Mouse (Mus musculus): ENCODE measurements around the gene Hgd. TPM values are rescaled to one million over a fixed set of nuclear protein-coding genes. Genes with fewer than 3 reads are reported as not detected.

Gene Hgd
- 545 TPM for polyA plus RNA-seq (2014; fragmentation: Illumina TruSeq; extraction: RNeasy Lipid Tissue Mini Kit (QIAGEN cat#74804); ENCODE audit: low read depth, low replicate concordance)

DNA sequence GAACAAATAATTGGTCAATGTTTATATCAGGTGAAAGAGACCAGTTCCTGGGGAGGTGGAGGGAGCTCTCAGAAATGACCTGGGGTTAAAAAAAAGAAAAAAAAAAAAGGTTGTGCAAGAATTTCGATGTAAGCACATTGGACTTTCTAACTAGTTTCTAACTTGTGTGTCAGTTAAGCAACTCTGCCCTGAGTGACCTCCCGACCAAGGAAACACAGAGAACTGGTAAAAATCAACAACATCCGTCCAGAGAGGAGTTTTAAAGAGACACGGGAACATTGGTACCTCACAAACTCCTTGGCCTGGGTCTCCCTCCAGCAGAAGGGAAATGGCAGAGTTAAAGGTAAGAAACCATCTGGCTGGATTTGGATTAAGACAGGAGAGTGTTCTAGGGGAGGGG, at the start of gene Hgd:
Gene Hgd (plus strand): TSS at position 160 of the 400 bp plus-strand sequence.

DNA sequence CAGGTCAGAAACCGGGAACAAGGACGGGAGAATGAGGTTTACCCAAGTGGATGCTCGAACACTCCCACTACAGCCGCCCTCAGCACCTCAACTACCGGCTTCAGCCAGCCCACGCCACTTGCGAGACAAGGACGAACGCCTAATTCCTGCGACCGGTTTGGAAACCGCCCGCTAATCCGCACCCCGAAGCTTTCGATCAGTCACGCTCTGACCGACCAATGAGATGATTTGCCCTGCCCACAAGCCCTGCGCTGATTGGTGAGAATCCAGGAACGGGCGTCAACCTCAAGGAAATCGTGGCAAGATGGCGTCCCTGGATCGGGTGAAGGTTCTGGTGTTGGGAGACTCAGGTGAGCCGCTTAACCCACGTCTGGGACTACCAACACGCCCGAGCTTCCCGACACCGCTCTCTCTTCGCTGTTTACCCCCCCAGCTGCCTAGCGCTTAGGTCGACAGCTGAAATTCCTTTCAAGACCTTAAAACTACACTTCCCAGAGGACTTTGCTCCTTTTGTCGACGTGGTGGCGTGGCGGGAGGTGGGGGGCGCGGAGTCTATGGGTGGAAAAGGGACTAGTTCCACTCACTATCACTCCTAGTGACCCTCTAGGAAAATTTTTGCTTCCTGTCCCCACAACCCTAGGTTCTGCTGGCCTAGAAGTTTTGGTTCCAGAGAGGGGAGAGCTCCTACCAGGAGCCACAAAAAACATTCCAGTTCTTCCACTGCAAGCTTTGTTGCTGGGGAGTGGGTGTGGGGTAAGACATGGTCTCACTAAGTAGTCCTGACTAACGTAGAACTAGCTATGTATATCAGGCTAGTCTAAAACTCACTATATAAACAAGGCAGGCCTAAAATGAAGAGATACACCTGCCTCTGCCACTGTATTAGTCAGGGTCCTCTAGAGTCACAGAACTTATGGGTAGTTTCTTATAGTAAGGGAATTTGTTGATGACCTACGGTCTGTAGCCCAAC, 40.1 kb upstream of the Hgd start, which contains the start of the genes Gtf2e1 and Rabl3:
Gene Gtf2e1 (minus strand): TSS at position 179 of the 970 bp plus-strand sequence.
Gene Rabl3 (plus strand): TSS at position 275 of the 970 bp plus-strand sequence.

DNA sequence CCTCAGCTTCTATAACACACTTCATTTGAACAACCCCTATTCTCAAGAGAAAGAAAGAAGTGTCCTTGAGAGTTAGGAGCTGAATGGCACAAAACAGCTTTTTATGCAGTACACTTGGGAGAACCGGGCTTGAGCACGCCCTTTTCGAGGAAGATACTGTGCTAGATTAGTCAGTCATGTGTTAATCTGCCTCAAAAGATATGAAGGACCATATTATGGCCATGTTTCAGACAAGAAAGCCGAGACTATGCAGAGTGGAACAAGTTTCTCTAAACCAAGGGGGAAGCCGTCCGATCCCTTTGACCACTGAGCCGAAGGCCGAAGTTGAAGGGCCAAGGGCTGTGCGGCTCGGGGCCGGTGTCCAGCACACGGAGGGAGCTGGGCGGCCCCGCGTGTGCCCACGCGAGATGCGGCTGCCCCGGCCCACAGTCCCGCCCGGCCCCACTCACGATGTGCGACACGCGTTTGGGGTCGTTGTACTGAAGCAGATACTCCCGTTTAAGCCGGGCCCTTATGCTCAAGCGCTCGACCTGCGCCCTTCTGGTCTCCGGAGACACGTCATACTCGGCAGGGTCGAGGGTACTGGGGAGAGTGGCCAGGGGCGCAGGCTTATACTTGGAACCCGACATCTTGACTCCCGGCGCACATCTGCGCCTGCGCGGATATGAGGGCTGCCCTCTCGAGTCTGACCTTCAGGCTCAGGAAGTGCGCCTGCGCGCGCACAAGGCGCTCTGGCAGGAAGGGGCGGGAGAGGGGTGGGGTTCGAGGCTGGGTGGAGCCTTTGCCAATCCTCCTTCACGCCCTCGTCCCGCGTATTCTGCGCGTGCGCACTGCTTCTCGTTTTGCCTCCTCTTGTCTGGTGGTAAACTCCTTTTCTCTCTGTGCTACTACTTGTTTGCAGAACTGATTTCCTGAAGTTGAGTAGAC, 74.0 kb downstream of the Hgd start, which contains the start of gene Ndufb4:
Gene Ndufb4 (minus strand): TSS at position 723 of the 927 bp plus-strand sequence.

Other genes with a start within 250 kb of the Hgd start
- gene Stxbp5l, start 195.2 kb upstream of the Hgd start, polyA plus RNA-seq (2014; fragmentation: Illumina TruSeq; extraction: RNeasy Lipid Tissue Mini Kit (QIAGEN cat#74804); ENCODE audit: low read depth, low replicate concordance) = 15.6 TPM
- gene Gtf2e1, start 40.4 kb upstream of the Hgd start, polyA plus RNA-seq (2014; fragmentation: Illumina TruSeq; extraction: RNeasy Lipid Tissue Mini Kit (QIAGEN cat#74804); ENCODE audit: low read depth, low replicate concordance) = 12.3 TPM
- 17.7 TPM for gene Rabl3, start 40.3 kb upstream of the Hgd start, polyA plus RNA-seq (2014; fragmentation: Illumina TruSeq; extraction: RNeasy Lipid Tissue Mini Kit (QIAGEN cat#74804); ENCODE audit: low read depth, low replicate concordance)
- gene Ndufb4, start 74.3 kb downstream of the Hgd start, polyA plus RNA-seq (2014; fragmentation: Illumina TruSeq; extraction: RNeasy Lipid Tissue Mini Kit (QIAGEN cat#74804); ENCODE audit: low read depth, low replicate concordance) = 586 TPM
- gene Fstl1, start 196.7 kb downstream of the Hgd start, polyA plus RNA-seq (2014; fragmentation: Illumina TruSeq; extraction: RNeasy Lipid Tissue Mini Kit (QIAGEN cat#74804); ENCODE audit: low read depth, low replicate concordance) = 33.3 TPM